Mouse (Mus musculus): ENCODE data around the gene Dusp12. TPM values are rescaled to one million over a fixed set of nuclear protein-coding genes. Genes with fewer than 3 reads are reported as not detected.

Dusp12 gene
- polyA plus RNA-seq, 1 experiment from 2014 or later: 52.3 TPM

- no peak for ATAC-seq
- no peak overlapping the region for H3K27ac ChIP-seq (ENCODE audit: low read length)
- WGBS: 75% methylated on average over 5 of the region's 5 CpGs
- no peaks in the 10 kb centered on the region for H3K9me3 ChIP-seq (replicated peaks; ENCODE audit: control insufficient read depth, low read length, poor library complexity, severe bottlenecking)
- H3K4me3 ChIP-seq (ENCODE audit: low read depth, low read length): no peak overlapping the region
- H3K4me1 ChIP-seq (ENCODE audit: control insufficient read depth, insufficient read depth, low read length): peaks cover 2% of the 10 kb centered on the region; the same call in 1 of the 2 replicates
- no peaks in the 10 kb centered on the region for H3K36me3 ChIP-seq (ENCODE audit: control insufficient read depth, insufficient read depth, low read length)
- no peak overlapping the region for H3K4me2 ChIP-seq (ENCODE audit: low read length)
- no peak overlapping the region for H3K9ac ChIP-seq (ENCODE audit: low read depth, low read length)
- peaks cover 2% of the 10 kb centered on the region; the same call in 1 of the 2 replicates for H3K27me3 ChIP-seq (ENCODE audit: control insufficient read depth, insufficient read depth, low read depth, low read length)
These were observed 18.1 kb upstream of the Dusp12 start for GRCm38 (mm10) chr1:170903485-170903884.

GRCm38 (mm10) chr1:170901536-170902238 is 16.3 kb upstream of the Dusp12 start:
- Histone ChIP-seq H3K4me2 (ENCODE audit: low read length) (peak overlapping the region; percentile 23; the same call in 1 of the 2 replicates), H3K4me1 (ENCODE audit: control insufficient read depth, insufficient read depth, low read length) (no peaks in the 10 kb centered on the region), H3K9me3 (replicated peaks; ENCODE audit: control insufficient read depth, low read length, poor library complexity, severe bottlenecking) (no peaks in the 10 kb centered on the region), H3K36me3 (ENCODE audit: control insufficient read depth, insufficient read depth, low read length) (no peaks in the 10 kb centered on the region), H3K4me3 (ENCODE audit: low read depth, low read length) (no peak overlapping the region), H3K27ac (ENCODE audit: low read length) (no peak overlapping the region), H3K27me3 (ENCODE audit: control insufficient read depth, insufficient read depth, low read depth, low read length) (peaks cover 2% of the 10 kb centered on the region; the same call in 1 of the 2 replicates), H3K9ac (ENCODE audit: low read depth, low read length) (no peak overlapping the region)
- ATAC-seq: peak; percentile 63
- 33% methylated on average over 10 of the region's 10 CpGs for WGBS

- H3K9ac ChIP-seq (ENCODE audit: low read depth, low read length): no peak overlapping the region
- H3K4me1 ChIP-seq (ENCODE audit: control insufficient read depth, insufficient read depth, low read length): no peaks in the 10 kb centered on the region
- 39% methylated on average over 10 of the region's 10 CpGs for WGBS
- H3K9me3 ChIP-seq (replicated peaks; ENCODE audit: control insufficient read depth, low read length, poor library complexity, severe bottlenecking): no peaks in the 10 kb centered on the region
- no peak overlapping the region for H3K4me3 ChIP-seq (ENCODE audit: low read depth, low read length)
- peak overlapping the region; percentile 23; the same call in 1 of the 2 replicates for H3K4me2 ChIP-seq (ENCODE audit: low read length)
- no peak overlapping the region for H3K27ac ChIP-seq (ENCODE audit: low read length)
- peaks cover 2% of the 10 kb centered on the region; the same call in 1 of the 2 replicates for H3K27me3 ChIP-seq (ENCODE audit: control insufficient read depth, insufficient read depth, low read depth, low read length)
- peak; percentile 76 for ATAC-seq
- no peaks in the 10 kb centered on the region for H3K36me3 ChIP-seq (ENCODE audit: control insufficient read depth, insufficient read depth, low read length)
These were observed 15.6 kb upstream of the Dusp12 start for GRCm38 (mm10) chr1:170900799-170901467.

GRCm38 (mm10) chr1:170898413-170899075 is 13.2 kb upstream of the Dusp12 start:
- 79% methylated on average over 16 of the region's 16 CpGs for WGBS
- no peak for ATAC-seq
- Histone ChIP-seq H3K27ac (ENCODE audit: low read length) (no peak overlapping the region), H3K9ac (ENCODE audit: low read depth, low read length) (no peak overlapping the region), H3K27me3 (ENCODE audit: control insufficient read depth, insufficient read depth, low read depth, low read length) (peaks cover 2% of the 10 kb centered on the region; the same call in 1 of the 2 replicates), H3K4me1 (ENCODE audit: control insufficient read depth, insufficient read depth, low read length) (no peaks in the 10 kb centered on the region), H3K36me3 (ENCODE audit: control insufficient read depth, insufficient read depth, low read length) (no peaks in the 10 kb centered on the region), H3K4me2 (ENCODE audit: low read length) (no peak overlapping the region), H3K4me3 (ENCODE audit: low read depth, low read length) (no peak overlapping the region), H3K9me3 (replicated peaks; ENCODE audit: control insufficient read depth, low read length, poor library complexity, severe bottlenecking) (no peaks in the 10 kb centered on the region)

GRCm38 (mm10) chr1:170896651-170897281 is 11.4 kb upstream of the Dusp12 start:
- no peak for ATAC-seq
- no peak overlapping the region for H3K27ac ChIP-seq (ENCODE audit: low read length)
- H3K36me3 ChIP-seq (ENCODE audit: control insufficient read depth, insufficient read depth, low read length): no peaks in the 10 kb centered on the region
- H3K4me1 ChIP-seq (ENCODE audit: control insufficient read depth, insufficient read depth, low read length): no peaks in the 10 kb centered on the region
- peaks cover 2% of the 10 kb centered on the region; the same call in 1 of the 2 replicates for H3K27me3 ChIP-seq (ENCODE audit: control insufficient read depth, insufficient read depth, low read depth, low read length)
- H3K4me3 ChIP-seq (ENCODE audit: low read depth, low read length): no peak overlapping the region
- 86% methylated on average over 5 of the region's 5 CpGs for WGBS
- no peak overlapping the region for H3K4me2 ChIP-seq (ENCODE audit: low read length)
- H3K9me3 ChIP-seq (replicated peaks; ENCODE audit: control insufficient read depth, low read length, poor library complexity, severe bottlenecking): no peaks in the 10 kb centered on the region
- no peak overlapping the region for H3K9ac ChIP-seq (ENCODE audit: low read depth, low read length)

- peaks cover 2% of the 10 kb centered on the region; the same call in 1 of the 2 replicates for H3K27me3 ChIP-seq (ENCODE audit: control insufficient read depth, insufficient read depth, low read depth, low read length)
These were observed 9.6 kb upstream of the Dusp12 start for GRCm38 (mm10) chr1:170894603-170895602.

GRCm38 (mm10) chr1:170892279-170892678 is 6.9 kb upstream of the Dusp12 start:
- Histone ChIP-seq H3K27me3 (ENCODE audit: control insufficient read depth, insufficient read depth, low read depth, low read length) (peaks cover under 1% of the 10 kb centered on the region; the same call in 1 of the 2 replicates), H3K9ac (ENCODE audit: low read depth, low read length) (no peak overlapping the region), H3K27ac (ENCODE audit: low read length) (no peak overlapping the region), H3K4me3 (ENCODE audit: low read depth, low read length) (no peak overlapping the region), H3K4me2 (ENCODE audit: low read length) (no peak overlapping the region), H3K36me3 (ENCODE audit: control insufficient read depth, insufficient read depth, low read length) (no peaks in the 10 kb centered on the region), H3K4me1 (ENCODE audit: control insufficient read depth, insufficient read depth, low read length) (no peaks in the 10 kb centered on the region), H3K9me3 (replicated peaks; ENCODE audit: control insufficient read depth, low read length, poor library complexity, severe bottlenecking) (no peaks in the 10 kb centered on the region)
- no peak for ATAC-seq
- 46% methylated on average over 1 of the region's 1 CpGs for WGBS

More at GRCm38 (mm10) chr1:170894603-170895602, 9.6 kb upstream of the Dusp12 start:
- Histone ChIP-seq H3K4me2 (ENCODE audit: low read length) (no peak overlapping the region), H3K9ac (ENCODE audit: low read depth, low read length) (no peak overlapping the region), H3K4me1 (ENCODE audit: control insufficient read depth, insufficient read depth, low read length) (no peaks in the 10 kb centered on the region), H3K4me3 (ENCODE audit: low read depth, low read length) (no peak overlapping the region), H3K27ac (ENCODE audit: low read length) (no peak overlapping the region), H3K9me3 (replicated peaks; ENCODE audit: control insufficient read depth, low read length, poor library complexity, severe bottlenecking) (no peaks in the 10 kb centered on the region), H3K36me3 (ENCODE audit: control insufficient read depth, insufficient read depth, low read length) (no peaks in the 10 kb centered on the region)
- ATAC-seq: peak; percentile 56; the same call in 1 of the 2 replicates
- 61% methylated on average over 9 of the region's 9 CpGs for WGBS

- 79% methylated on average over 2 of the region's 2 CpGs for WGBS
- Histone ChIP-seq H3K9ac (ENCODE audit: low read depth, low read length) (no peak overlapping the region), H3K27me3 (ENCODE audit: control insufficient read depth, insufficient read depth, low read depth, low read length) (no peaks in the 10 kb centered on the region), H3K9me3 (replicated peaks; ENCODE audit: control insufficient read depth, low read length, poor library complexity, severe bottlenecking) (no peaks in the 10 kb centered on the region), H3K4me2 (ENCODE audit: low read length) (no peak overlapping the region), H3K4me3 (ENCODE audit: low read depth, low read length) (no peak overlapping the region), H3K4me1 (ENCODE audit: control insufficient read depth, insufficient read depth, low read length) (no peaks in the 10 kb centered on the region), H3K36me3 (ENCODE audit: control insufficient read depth, insufficient read depth, low read length) (no peaks in the 10 kb centered on the region), H3K27ac (ENCODE audit: low read length) (no peak overlapping the region)
- ATAC-seq: no peak
These were observed 6.3 kb upstream of the Dusp12 start for GRCm38 (mm10) chr1:170891646-170892045.

All from midbrain, embryonic 16.5 days (tissue).